Mouse (Mus musculus) right cerebral cortex, postnatal 25 days (tissue): Measurements from ENCODE around the gene Prpf38b.
"Not testable (repeated sequence)": the region's sequence is repeated elsewhere in the genome, so short reads cannot be mapped to it uniquely, and the experiment has no call there.

Source experiments
- DNase-seq: peaks from one replicate; pipeline ENCODE4 v3.0.0; 2022

Gene Prpf38b

DNA sequence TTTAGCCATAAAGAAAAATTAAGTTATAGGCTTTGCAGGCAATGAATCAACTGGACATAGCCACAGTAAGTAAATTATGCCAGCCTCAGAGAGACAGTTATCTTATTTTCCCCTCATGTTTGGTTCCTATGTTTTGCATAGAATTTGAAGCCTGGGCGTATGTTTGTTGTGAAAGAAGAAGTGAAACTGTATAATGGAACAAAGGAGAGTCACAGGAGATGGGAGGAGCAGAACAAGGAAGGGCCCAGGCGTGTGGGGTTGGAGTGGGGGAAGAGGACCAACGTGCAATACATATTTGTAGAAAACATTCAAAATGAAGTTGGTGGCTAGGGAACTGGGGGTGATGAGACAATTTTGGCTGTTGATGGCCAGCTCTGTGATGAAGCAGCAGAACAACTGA, 11.4 kb downstream of the Prpf38b start:
- DNase-seq: no peak

GRCm38 (mm10) chr3:108898640-108899039, 12.9 kb downstream of the Prpf38b start:
- DNase-seq: no peak

- no peak for DNase-seq
Observed at GRCm38 (mm10) chr3:108892914-108893313, 18.6 kb downstream of the Prpf38b start.

DNA sequence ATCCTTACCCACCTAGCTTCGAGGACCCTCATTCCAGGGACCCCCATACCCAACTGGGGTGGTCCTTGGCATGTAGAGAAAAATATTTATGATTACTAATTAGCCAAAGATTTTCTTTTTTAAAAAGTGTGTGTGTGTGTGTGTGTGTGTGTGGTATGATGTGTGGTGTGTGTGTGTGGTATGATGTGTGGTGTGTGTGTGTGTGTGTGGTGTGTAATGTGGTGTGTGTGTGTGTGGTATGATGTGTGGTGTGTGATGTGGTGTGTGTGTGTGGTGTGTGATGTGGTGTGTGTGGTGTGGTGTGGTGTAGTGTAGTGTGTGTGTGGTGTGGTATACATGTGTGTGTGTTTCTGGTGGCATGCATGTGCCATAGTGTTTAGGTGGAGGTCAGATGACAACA, 19.4 kb downstream of the Prpf38b start:
- DNase-seq: no peak

DNA sequence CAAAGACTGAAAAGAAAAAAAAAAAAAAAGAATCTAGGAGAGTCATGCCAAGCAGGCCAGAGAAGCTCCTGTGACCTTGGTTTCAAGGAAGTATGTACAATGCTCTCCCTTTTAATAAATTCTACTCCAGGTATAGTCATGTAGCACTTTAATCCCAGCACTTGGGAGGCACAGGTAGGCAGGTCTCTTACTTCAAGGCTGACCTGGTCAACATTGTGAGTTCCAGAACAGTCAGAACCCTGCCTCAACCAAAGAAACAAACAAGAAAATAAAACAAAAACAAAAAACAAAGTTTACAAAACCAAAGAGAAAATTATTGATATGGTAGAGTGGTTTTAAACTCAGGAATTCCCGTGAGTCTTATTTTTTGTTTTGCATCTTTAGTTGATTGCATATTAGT, 21.6 kb downstream of the Prpf38b start, which contains the start of gene Fndc7:
Gene Fndc7 (minus strand): TSS at position 101 of the 400 bp plus-strand sequence.
- DNase-seq: no peak

- DNase-seq: no peak
Observed at GRCm38 (mm10) chr3:108887618-108887975, 23.9 kb downstream of the Prpf38b start.

DNA sequence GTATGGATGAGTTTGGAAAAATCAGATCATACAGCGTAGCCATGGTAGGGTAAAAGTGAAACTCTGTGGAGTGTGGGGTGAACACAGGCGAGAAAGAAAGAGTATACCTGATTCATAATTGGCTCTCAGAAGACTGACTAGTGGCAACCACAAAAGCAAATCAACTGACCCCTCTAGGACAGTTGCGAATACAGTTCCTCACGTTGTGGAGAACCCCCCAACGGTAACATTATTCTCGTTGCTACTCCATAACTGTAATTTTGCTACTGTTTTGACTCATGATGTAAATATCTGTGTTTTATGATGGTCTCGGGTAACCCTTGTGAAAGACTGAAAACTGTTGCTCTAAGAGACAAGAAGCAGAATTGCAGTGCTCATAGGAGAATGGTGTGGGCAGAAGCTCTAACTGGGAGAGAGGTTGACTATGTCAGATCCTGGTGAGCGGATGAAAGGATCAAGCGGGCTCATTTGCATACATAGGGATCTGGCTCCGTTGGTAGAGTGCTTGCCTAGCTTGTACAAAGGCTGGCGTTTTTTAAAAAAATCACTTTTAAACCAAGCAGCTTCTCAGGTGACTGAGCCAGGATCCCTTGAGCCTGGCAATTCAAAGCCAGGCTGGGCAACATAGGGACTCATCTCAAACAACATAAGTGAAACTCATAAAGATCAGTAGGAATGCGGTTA, 24.5 kb downstream of the Prpf38b start:
- no peak for DNase-seq

DNA sequence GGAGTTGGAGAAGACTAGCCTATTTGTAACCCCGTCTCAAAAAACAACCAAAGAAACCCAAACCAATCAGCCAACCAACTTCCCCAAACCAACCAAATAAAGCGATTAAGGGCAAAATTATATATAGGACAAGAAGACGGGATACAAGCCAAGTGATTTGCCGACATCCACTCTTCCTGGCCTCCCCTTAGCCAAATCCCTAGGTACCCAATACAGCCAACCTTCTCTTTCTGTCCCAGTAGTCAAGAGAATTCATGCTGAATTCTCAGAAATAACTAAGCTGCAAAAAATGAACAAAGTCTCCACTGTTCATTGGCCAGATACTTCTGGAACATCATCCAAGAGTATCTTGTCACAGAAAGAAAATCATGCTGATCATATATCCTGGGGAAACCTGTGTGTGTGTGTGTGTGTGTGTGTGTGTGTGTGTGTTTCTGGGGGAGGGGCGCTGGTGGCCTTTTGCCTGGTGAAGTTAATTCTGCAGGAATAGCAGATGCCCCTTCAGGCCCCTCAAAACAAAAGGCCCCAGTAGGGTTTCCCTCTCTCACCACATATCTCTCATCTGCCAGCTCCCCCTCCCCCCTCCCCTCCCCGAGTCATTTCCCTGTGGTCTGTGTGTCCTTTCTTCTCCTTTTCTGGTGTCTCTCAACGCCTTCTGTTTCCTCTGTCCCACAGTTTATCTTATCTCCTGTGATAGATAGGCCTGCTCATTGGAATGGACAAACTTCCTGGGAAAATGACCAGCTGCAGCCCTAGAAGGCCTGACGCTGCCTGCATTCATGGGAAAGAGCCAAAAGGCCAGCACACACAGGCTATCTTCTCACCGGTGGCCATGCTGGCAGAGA, 25.6 kb downstream of the Prpf38b start:
- no peak for DNase-seq

GRCm38 (mm10) chr3:108884706-108885289, 26.7 kb downstream of the Prpf38b start:
- DNase-seq: no peak

- no peak for DNase-seq
Observed at GRCm38 (mm10) chr3:108883067-108883466, 28.5 kb downstream of the Prpf38b start.

DNA sequence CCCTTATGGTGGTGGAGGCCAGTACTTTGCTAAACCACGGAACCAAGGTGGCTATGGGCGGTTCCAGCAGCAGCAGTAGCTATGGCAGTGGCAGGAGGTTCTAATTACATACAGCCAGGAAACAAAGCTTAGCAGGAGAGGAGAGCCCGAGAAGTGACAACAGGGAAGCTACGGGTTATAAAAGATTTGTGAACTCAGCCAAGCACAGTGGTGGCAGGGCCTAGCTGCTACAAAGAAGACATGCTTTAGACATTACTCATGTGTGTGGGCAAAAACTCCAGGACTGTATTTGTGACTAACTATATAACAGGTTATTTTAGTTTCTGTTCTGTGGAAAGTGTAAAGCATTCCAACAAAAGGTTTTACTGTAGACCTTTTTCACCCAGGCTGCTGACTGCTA, 29.7 kb downstream of the Prpf38b start:
- not testable (repeated sequence) for DNase-seq

GRCm38 (mm10) chr3:108880544-108881507, 30.7 kb downstream of the Prpf38b start:
- DNase-seq: peak; percentile 36

DNA sequence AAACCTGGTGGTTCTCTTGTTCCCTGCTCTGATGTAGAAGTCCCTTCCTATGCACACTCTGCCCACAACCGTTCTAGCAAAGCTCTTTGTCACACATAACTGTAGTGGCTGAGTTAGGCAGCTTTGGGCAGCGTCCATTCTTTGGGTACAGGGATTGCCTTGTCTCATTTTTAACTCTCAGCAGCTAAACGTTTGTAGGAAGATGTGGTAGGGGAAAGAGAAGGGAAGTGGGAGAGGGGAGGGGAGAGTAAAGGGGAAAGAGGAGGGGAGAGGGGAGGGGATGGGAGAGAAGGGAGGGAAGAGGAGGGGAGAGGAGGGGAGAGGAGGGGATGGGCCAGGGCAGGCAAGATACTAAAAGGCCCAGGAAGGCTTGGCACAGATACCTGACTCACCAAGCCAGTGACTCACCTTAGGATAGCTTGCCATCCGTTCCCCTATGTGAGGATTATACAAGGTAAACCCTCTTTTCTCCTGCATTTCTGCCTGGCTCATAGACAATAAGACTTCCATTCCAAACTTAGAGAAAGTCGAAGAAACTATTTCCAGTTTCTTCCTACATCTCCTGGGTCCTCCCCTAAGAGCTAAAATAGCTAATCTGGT, 31.6 kb downstream of the Prpf38b start:
- DNase-seq: no peak

- DNase-seq: no peak
Observed at GRCm38 (mm10) chr3:108879129-108879528, 32.4 kb downstream of the Prpf38b start.

- DNase-seq: no peak
Observed at GRCm38 (mm10) chr3:108870631-108871030, 40.9 kb downstream of the Prpf38b start.

- no peak for DNase-seq
Observed at GRCm38 (mm10) chr3:108867449-108867848, 44.1 kb downstream of the Prpf38b start.

DNA sequence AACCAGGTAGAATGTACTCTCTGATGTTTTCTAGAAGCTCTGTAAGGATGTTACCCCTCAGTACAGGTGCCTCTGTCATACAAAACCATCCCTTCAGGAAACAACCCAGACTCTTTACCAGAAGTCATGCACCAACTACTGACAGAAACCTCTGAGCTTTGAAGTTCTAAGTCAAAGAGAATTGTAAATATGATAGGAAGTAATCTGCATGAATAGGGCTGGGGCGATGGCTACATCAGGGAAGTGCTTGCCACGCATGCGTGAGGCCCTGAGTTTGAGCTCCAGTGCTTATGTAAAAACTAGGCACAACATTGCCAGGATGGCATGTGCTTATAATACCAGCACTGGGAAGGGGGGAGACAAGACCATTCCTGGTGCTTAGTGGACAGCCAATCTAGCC, 45.9 kb downstream of the Prpf38b start:
- DNase-seq: no peak

DNA sequence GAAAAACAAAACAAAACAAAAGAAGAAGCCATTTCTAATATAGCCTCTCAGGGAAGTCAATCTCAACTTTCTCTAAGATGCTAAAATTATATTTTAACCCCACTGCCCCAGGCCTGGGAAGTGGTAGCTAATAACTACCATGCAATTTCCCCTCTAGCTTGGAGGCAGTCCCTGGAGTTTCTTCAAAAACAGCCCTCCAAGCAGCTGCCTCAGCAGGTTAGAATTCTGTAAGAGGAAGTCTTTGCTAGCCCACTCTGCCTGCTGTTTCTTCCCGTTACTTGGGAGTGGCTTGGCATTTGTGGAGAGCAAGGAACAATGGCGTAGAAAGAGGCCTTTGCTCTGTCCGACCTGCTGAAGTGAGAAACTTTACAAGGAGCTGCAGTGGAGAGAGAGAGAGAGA, 46.4 kb downstream of the Prpf38b start:
- DNase-seq: no peak

DNA sequence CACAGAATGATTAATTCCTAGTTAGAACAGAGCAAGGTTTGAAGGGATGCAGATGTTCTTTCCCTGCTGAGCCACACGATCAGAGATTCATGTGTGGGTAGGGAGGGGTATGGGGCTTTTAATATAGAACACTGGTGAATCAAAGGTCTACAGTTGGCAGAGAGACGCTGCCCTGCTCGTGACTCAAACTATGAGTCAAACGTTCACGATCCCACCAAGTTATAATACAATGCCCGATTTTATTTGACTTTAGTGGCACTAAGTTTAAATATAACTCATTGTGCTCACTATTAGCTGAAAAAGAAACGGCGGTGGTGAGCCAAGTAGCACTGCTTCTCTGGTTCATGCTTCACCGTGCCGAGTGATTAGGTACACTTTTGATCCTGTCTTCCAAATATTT, 48.4 kb downstream of the Prpf38b start:
- DNase-seq: no peak

DNA sequence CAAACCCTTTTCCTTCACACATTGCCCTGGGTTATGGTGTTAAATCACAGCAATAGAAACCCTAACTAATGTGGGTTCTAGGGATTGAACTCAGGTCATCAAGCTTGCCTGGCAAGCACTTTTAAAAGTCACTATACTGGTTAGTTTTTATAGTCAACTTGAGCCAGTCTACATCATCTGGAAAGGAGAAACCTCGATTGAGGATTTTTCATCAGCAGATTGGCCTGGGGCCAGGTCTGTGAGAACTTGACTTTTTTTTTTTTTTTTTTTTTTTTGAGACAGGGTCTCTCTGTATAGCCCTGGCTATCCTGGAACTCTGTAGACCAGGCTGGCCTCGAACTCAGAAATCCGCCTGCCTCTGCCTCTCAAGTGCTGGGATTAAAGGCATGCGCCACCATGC, 49.2 kb downstream of the Prpf38b start:
- not testable (repeated sequence) for DNase-seq

- no peak for DNase-seq
Observed at GRCm38 (mm10) chr3:108860786-108861185, 50.7 kb downstream of the Prpf38b start.

GRCm38 (mm10) chr3:108858231-108858770, 53.2 kb downstream of the Prpf38b start:
- no peak for DNase-seq
